Mouse (Mus musculus) heart, embryonic 16.5 days (tissue): Measurements from ENCODE around the gene Oca2. TPM values are rescaled to one million over a fixed set of nuclear protein-coding genes. Genes with fewer than 3 reads are reported as not detected.

ENCODE experiments used
- ATAC-seq: fragments of 200-750 bp; cut with Nextera tagmentation; replicated peaks from 2 replicates; pipeline ENCODE4 v1.8.0; 2017; ENCODE audit warnings: moderate number of reproducible peaks; ENCODE audit not compliant: insufficient read depth, low FRiP score; ENCODE audit errors: extremely low read depth
- H3K27ac ChIP-seq: fragments of 300-500 bp; sonication (generic); 2 replicates; pipeline ENCODE4 v1.5.1; 2014; ENCODE audit warnings: mild to moderate bottlenecking, low read length, control low read depth, moderate library complexity
- H3K27me3 ChIP-seq: fragments of 300-500 bp; sonication (generic); 2 replicates; pipeline ENCODE4 v1.6.1; 2014; ENCODE audit warnings: low read length, mixed read lengths; ENCODE audit not compliant: control insufficient read depth, insufficient read depth
- H3K36me3 ChIP-seq: fragments of 300-500 bp; sonication (generic); 2 replicates; pipeline ENCODE4 v1.6.1; 2014; ENCODE audit not compliant: control insufficient read depth, insufficient read depth
- H3K4me1 ChIP-seq: fragments of 300-500 bp; sonication (generic); 2 replicates; pipeline ENCODE4 v1.6.1; 2014; ENCODE audit warnings: low read length, mixed read lengths; ENCODE audit not compliant: control insufficient read depth, insufficient read depth
- H3K4me2 ChIP-seq: fragments of 300-500 bp; sonication (generic); 2 replicates; pipeline ENCODE4 v1.6.1; 2014; ENCODE audit warnings: low read depth, mild to moderate bottlenecking, control low read depth, low read length
- H3K4me3 ChIP-seq: fragments of 300-500 bp; sonication (generic); 2 replicates; pipeline ENCODE4 v1.5.1; 2014; ENCODE audit warnings: mild to moderate bottlenecking, control low read depth, low read length
- H3K9ac ChIP-seq: fragments of 300-500 bp; sonication (generic); 2 replicates; pipeline ENCODE4 v1.6.1; 2014; ENCODE audit warnings: low read length, control low read depth
- H3K9me3 ChIP-seq: fragments of 300-500 bp; sonication (generic); replicated peaks from 2 replicates; pipeline ENCODE4 v1.6.1; 2016; ENCODE audit warnings: low read length; ENCODE audit not compliant: control insufficient read depth
- WGBS: fragments of 180-500 bp; shearing (Covaris S2); extraction: QIAGEN DNeasy Blood & Tissue Kit; methylation state at CpG from one replicate; pipeline ENCODE4 v1.1.7; 2014; 5-methylcytosine and 5-hydroxymethylcytosine counted together
- polyA plus RNA-seq: library from polyadenylated mRNA; unstranded; fragments of >200 nt; fragmentation: Nextera tagmentation; extraction: Ambion mirVana; gene quantifications from 2 replicates; pipeline ENCODE4 v1.2.1, GENCODE M21; 2015

The Oca2 gene
- polyA plus RNA-seq, 1 experiment from 2014 or later = not detected

GRCm38 (mm10) chr7:56348528-56348927, 109.0 kb downstream of the Oca2 start:
- no peak overlapping the region for H3K27ac ChIP-seq
- H3K4me2 ChIP-seq = no peak overlapping the region
- no peak overlapping the region for H3K4me3 ChIP-seq
- no peaks in the 10 kb centered on the region for H3K4me1 ChIP-seq
- 45% methylated on average over 3 of the region's 3 CpGs for WGBS
- no peak overlapping the region for H3K9ac ChIP-seq
- no peaks in the 10 kb centered on the region for H3K9me3 ChIP-seq
- no peaks in the 10 kb centered on the region for H3K27me3 ChIP-seq
- ATAC-seq = no peak
- H3K36me3 ChIP-seq = no peaks in the 10 kb centered on the region

- Histone ChIP-seq H3K4me1 (no peaks in the 10 kb centered on the region), H3K27ac (no peak overlapping the region), H3K4me2 (no peak overlapping the region), H3K4me3 (no peak overlapping the region), H3K9ac (no peak overlapping the region), H3K36me3 (no peaks in the 10 kb centered on the region), H3K27me3 (no peaks in the 10 kb centered on the region), H3K9me3 (no peaks in the 10 kb centered on the region)
- no peak for ATAC-seq
- WGBS = 67% methylated on average over 4 of the region's 4 CpGs
Measured at GRCm38 (mm10) chr7:56356658-56357342, 117.2 kb downstream of the Oca2 start.

GRCm38 (mm10) chr7:56381750-56382421, 142.3 kb downstream of the Oca2 start:
- H3K27me3 ChIP-seq = no peaks in the 10 kb centered on the region
- ATAC-seq = no peak
- no peak overlapping the region for H3K4me2 ChIP-seq
- H3K4me1 ChIP-seq = no peaks in the 10 kb centered on the region
- no peak overlapping the region for H3K4me3 ChIP-seq
- no peaks in the 10 kb centered on the region for H3K9me3 ChIP-seq
- no peak overlapping the region for H3K27ac ChIP-seq
- H3K9ac ChIP-seq = no peak overlapping the region
- no peaks in the 10 kb centered on the region for H3K36me3 ChIP-seq
- 73% methylated on average over 4 of the region's 4 CpGs for WGBS

DNA sequence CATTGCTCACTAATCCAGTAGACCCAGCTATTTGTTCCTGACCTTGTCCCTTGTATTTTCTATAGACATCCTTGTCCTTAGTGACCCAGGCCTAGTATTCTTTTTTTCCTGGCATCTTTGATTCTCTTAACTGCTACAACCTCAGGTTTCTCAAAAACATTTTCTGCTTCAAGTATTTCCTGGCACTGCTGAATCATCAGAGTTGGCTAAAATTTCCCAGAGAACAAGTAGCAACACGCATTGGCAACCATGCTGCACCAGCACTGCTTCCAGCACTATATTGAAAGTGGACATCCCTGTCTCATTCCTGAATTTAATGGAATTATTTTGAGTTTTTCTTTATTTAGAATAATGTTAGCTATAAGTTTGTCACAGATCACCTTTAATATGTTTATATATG, 143.1 kb downstream of the Oca2 start:
- no peak overlapping the region for H3K4me2 ChIP-seq
- no peak overlapping the region for H3K9ac ChIP-seq
- H3K27me3 ChIP-seq = no peaks in the 10 kb centered on the region
- H3K4me1 ChIP-seq = no peaks in the 10 kb centered on the region
- H3K27ac ChIP-seq = no peak overlapping the region
- no peak overlapping the region for H3K4me3 ChIP-seq
- ATAC-seq = no peak
- 65% methylated on average over 1 of the region's 1 CpGs for WGBS
- H3K36me3 ChIP-seq = no peaks in the 10 kb centered on the region
- no peaks in the 10 kb centered on the region for H3K9me3 ChIP-seq

DNA sequence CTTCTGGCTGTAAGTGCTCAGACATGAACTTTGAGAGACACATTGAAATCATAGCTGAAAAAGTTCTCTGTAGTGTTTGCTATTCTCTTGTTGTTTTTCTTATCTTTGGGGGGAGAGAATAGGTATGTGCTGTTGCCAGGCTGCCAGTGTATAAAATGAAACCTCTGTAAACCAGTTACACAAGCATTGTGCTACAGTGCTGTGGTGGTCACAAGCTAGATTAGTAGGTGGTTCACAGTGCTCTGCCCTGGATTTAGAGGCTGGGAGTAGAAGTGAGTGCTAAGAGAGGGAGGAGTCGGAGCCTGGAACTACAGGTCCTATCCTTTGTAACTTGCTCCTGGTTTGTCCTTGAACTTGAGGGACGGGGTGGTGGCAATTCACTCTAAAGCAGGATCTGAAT, 148.7 kb downstream of the Oca2 start:
- ATAC-seq = no peak
- Histone ChIP-seq H3K27me3 (no peaks in the 10 kb centered on the region), H3K4me3 (no peak overlapping the region), H3K27ac (no peak overlapping the region), H3K9me3 (no peaks in the 10 kb centered on the region), H3K36me3 (no peaks in the 10 kb centered on the region), H3K4me2 (no peak overlapping the region), H3K4me1 (no peaks in the 10 kb centered on the region), H3K9ac (no peak overlapping the region)
- 74% methylated on average over 2 of the region's 2 CpGs for WGBS

DNA sequence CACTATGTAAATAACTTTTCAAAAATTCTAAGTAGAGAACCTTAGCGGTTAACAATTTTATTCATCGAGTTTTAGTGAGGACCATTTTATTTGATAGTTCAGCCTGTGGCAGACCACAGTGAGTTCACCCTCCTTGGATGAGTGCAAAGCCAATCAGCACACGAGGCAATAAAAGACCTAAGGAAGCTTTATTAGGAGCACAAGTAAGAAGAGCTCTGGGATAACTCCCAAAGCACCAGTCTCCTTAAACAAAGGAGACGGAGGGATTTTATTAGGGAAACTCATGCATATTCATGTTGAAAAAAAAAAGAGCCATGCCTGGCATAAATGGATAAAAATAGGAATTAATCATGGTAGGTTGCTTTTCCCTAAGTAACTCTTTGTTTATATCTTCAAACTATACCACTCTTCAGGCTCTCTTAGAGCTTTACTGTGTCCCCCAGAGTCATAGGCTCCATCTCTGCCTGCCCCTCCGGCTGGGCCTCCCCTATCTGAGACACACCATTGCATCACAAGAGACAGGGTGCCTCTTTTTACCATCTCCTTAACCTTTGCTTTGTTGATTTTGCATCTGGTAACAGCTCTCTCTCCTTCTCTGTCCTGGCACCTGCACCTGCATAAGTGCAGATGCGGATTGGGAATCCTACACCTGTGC, 178.7 kb downstream of the Oca2 start:
- Histone ChIP-seq H3K27me3 (no peaks in the 10 kb centered on the region), H3K36me3 (no peaks in the 10 kb centered on the region), H3K4me2 (no peak overlapping the region), H3K9me3 (no peaks in the 10 kb centered on the region), H3K4me3 (no peak overlapping the region), H3K4me1 (no peaks in the 10 kb centered on the region), H3K27ac (no peak overlapping the region), H3K9ac (no peak overlapping the region)
- ATAC-seq = no peak
- 64% methylated on average over 6 of the region's 6 CpGs for WGBS

GRCm38 (mm10) chr7:56419253-56419844, 179.8 kb downstream of the Oca2 start:
- H3K4me1 ChIP-seq = no peaks in the 10 kb centered on the region
- no peak for ATAC-seq
- H3K36me3 ChIP-seq = no peaks in the 10 kb centered on the region
- no peaks in the 10 kb centered on the region for H3K27me3 ChIP-seq
- WGBS = 19% methylated on average over 5 of the region's 5 CpGs
- no peak overlapping the region for H3K4me3 ChIP-seq
- no peak overlapping the region for H3K9ac ChIP-seq
- no peak overlapping the region for H3K4me2 ChIP-seq
- no peak overlapping the region for H3K27ac ChIP-seq
- no peaks in the 10 kb centered on the region for H3K9me3 ChIP-seq

- WGBS = 42% methylated on average over 2 of the region's 2 CpGs
- no peaks in the 10 kb centered on the region for H3K9me3 ChIP-seq
- H3K9ac ChIP-seq = no peak overlapping the region
- no peak overlapping the region for H3K4me3 ChIP-seq
- H3K4me2 ChIP-seq = no peak overlapping the region
- no peaks in the 10 kb centered on the region for H3K27me3 ChIP-seq
- H3K36me3 ChIP-seq = no peaks in the 10 kb centered on the region
- no peak overlapping the region for H3K27ac ChIP-seq
- no peaks in the 10 kb centered on the region for H3K4me1 ChIP-seq
- no peak for ATAC-seq
Measured at GRCm38 (mm10) chr7:56421946-56422345, 182.4 kb downstream of the Oca2 start.

- no peak overlapping the region for H3K27ac ChIP-seq
- no peaks in the 10 kb centered on the region for H3K9me3 ChIP-seq
- no peaks in the 10 kb centered on the region for H3K27me3 ChIP-seq
- no peak overlapping the region for H3K4me3 ChIP-seq
- no peak overlapping the region for H3K4me2 ChIP-seq
- ATAC-seq = no peak
- WGBS = 53% methylated on average over 2 of the region's 2 CpGs
- H3K4me1 ChIP-seq = no peaks in the 10 kb centered on the region
- H3K36me3 ChIP-seq = no peaks in the 10 kb centered on the region
- H3K9ac ChIP-seq = no peak overlapping the region
Measured at GRCm38 (mm10) chr7:56423548-56423947, 184.0 kb downstream of the Oca2 start.
